Mouse (Mus musculus): ENCODE measurements around the gene Azin2. TPM values are rescaled to one million over a fixed set of nuclear protein-coding genes. Genes with fewer than 3 reads are reported as not detected.

Gene Azin2
- total RNA-seq (2017): 2.2 to 11.7 TPM (median 5.8 TPM) in 3 replicates

DNA sequence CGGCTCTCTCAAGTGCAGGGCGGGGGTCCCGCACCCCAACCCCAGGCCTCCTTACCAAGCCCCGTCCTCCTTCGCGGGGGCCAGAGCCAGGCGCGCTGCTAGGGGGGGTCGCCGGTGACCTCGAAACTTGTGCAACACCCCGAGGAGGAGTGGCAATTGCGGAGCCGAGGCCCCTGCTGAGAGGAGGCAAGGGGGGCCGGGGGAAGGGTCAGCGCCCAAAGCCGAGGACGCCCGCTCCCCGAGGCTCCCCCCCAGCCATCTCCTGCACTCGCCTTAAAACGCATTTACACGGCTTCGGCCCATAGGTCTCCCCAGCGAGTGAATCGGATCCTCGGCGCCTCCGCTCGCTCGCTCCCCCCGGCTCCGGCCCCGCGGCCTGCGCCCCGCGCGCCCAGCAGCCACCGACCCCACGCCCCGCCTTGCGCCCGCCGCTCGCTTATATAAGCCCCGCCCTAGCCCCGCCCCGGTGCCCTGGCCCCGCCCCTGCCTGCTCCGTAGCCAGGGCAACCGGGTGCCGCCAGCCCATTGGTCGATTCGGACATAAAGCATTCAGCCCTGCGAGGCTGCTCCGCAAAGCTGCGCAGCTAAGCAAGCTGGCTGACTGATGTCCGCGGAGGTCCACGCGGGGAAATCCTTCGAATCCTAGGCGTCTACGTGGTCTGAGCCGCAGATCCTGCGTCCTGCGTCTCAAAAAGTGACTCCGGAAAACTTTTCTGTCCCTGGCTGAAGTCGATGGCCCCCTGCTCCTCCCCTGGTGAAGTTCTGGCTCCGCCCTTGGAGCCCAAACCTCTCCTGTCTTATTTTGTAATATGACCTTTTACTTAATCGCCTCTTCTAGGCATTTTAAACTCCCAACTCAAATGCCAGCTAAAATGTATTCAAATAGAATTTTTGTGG lies at the start of gene Azin2:
Gene Azin2 (minus strand): TSS at position 414 of the 897 bp plus-strand sequence.
- ATAC-seq (replicated peaks; ENCODE audit: insufficient number of reproducible peaks, low FRiP score, low TSS enrichment, poor library complexity, severe bottlenecking): peak; percentile 84

GRCm38 (mm10) chr4:129011604-129012121 lies 49.4 kb upstream of the Azin2 start:
- ATAC-seq (replicated peaks; ENCODE audit: insufficient number of reproducible peaks, low FRiP score, low TSS enrichment, poor library complexity, severe bottlenecking): no peak

DNA sequence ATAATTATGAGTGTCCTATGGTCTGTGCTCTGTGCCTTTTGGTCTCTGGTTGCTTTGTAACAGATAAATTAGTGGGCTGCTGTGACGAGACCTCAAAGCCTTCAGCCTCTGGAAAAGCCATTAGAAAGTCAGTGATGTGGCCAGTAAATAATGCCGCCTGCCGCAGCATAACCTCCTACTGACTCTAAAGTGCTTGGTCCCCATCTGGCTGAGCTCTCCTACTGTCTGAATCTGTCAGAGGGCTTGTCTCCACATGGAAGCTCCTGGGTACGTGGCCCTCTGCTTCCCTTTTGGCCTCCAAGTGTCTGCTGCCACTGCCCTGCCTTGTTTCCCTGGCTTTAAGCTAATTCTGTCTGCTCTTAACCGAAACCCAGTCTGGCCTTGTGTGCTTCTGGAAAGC lies 47.3 kb upstream of the Azin2 start:
- ATAC-seq (replicated peaks; ENCODE audit: insufficient number of reproducible peaks, low FRiP score, low TSS enrichment, poor library complexity, severe bottlenecking): no peak

DNA sequence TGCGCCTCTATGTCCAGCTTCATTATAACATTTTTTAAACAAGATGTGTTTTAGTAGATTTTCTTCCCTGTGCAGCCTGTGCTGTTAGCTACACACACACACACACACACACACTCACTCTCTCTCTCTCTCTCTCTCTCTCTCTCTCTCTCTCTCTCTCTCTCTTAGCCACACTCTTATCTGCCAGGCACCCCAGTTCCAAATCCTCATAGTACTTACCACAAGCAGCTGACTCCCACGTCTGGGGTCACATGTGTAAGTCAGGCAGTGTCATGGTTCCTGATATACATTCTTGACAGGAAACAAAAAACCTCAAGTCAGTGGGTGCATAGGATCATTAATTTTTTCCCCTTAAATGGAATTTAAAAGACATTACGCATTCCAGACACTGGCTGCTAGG lies 46.4 kb upstream of the Azin2 start:
- no peak for ATAC-seq (replicated peaks; ENCODE audit: insufficient number of reproducible peaks, low FRiP score, low TSS enrichment, poor library complexity, severe bottlenecking)

DNA sequence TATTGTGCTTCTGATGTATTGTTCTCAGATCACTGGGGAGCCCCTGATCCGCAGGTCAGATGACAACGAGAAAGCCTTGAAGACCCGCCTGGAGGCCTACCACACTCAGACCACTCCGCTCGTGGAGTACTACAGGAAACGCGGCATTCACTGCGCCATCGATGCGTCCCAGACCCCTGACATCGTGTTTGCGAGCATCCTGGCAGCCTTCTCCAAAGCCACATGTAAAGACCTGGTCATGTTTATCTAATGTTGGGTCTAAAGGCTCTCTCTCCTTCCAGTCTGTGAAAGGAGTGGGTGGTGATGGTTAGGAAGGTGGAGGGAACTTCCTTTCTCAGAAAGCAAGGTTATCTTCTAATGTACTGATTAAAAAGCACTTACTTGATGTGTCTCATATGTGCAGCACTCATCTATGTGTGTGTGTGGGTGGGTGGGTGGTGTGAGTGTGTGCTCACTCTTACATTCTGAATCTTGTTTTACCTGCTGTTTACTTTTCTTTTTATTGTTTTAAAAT lies 45.8 kb upstream of the Azin2 start:
- no peak for ATAC-seq (replicated peaks; ENCODE audit: insufficient number of reproducible peaks, low FRiP score, low TSS enrichment, poor library complexity, severe bottlenecking)

DNA sequence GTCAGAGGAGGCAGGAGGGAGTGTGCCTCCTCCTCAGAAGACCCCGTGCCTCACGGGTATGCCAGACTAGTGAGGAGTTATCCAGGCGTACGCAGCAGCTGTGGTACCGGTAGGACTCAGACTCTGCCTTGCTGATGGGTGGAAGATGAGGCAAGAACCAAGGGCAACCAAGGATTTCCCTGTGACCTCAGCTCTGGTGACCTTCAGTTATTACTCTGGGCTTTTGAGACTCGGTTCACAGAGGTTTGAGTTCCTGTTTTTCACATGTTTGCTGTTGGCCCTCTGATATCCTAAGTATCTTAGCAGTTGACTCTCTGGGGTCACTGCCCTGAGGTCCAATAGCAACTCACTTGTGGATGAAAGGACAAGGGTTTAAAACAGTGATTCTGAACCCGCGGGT lies 41.5 kb upstream of the Azin2 start:
- peak; percentile 92 for ATAC-seq (replicated peaks; ENCODE audit: insufficient number of reproducible peaks, low FRiP score, low TSS enrichment, poor library complexity, severe bottlenecking)

DNA sequence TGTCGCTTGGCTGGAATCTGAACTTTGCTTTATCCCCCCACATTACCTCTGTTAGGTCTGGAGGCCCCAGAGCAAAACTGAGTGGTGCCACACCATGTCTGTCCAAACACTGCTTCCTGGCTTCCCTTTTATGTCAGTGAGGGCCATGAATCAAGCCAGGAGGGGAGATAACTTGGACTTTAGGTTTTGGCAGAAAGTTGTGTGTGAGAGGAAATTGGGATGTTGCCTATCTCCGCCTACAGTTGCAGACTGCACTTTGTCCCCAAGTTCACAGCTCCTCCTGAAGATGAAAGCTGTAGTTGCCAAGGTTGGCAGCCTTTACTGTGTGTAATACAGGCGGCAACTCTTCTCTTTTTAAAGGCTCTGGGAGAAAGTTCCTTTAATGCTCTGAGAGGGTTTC lies 38.5 kb upstream of the Azin2 start:
- ATAC-seq (replicated peaks; ENCODE audit: insufficient number of reproducible peaks, low FRiP score, low TSS enrichment, poor library complexity, severe bottlenecking): no peak

DNA sequence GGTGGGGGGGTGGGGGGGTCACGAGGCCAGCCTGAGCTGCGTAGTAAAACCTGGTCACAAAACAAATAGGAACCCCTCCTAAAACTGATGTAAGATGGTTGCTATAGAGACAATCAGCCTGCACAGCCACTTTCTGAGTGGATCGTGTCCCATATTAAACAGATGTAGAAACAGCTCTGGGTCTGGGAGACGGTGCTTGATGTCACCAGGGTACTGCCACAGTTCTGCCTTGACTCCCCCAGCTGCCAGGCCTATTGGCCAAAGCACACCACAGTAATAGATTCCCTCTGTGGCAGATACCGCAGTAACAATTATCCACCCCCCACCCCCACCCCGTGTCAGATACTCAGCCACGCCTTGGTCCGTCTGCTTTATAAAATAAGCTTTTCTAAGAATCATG lies 36.2 kb upstream of the Azin2 start:
- no peak for ATAC-seq (replicated peaks; ENCODE audit: insufficient number of reproducible peaks, low FRiP score, low TSS enrichment, poor library complexity, severe bottlenecking)

- ATAC-seq (replicated peaks; ENCODE audit: insufficient number of reproducible peaks, low FRiP score, low TSS enrichment, poor library complexity, severe bottlenecking): no peak
Observed at GRCm38 (mm10) chr4:128997258-128997657, 35.0 kb upstream of the Azin2 start.

- ATAC-seq (replicated peaks; ENCODE audit: insufficient number of reproducible peaks, low FRiP score, low TSS enrichment, poor library complexity, severe bottlenecking): no peak
Observed at GRCm38 (mm10) chr4:128995238-128995637, 33.0 kb upstream of the Azin2 start.

- no peak for ATAC-seq (replicated peaks; ENCODE audit: insufficient number of reproducible peaks, low FRiP score, low TSS enrichment, poor library complexity, severe bottlenecking)
Observed at GRCm38 (mm10) chr4:128993675-128994074, 31.4 kb upstream of the Azin2 start.

DNA sequence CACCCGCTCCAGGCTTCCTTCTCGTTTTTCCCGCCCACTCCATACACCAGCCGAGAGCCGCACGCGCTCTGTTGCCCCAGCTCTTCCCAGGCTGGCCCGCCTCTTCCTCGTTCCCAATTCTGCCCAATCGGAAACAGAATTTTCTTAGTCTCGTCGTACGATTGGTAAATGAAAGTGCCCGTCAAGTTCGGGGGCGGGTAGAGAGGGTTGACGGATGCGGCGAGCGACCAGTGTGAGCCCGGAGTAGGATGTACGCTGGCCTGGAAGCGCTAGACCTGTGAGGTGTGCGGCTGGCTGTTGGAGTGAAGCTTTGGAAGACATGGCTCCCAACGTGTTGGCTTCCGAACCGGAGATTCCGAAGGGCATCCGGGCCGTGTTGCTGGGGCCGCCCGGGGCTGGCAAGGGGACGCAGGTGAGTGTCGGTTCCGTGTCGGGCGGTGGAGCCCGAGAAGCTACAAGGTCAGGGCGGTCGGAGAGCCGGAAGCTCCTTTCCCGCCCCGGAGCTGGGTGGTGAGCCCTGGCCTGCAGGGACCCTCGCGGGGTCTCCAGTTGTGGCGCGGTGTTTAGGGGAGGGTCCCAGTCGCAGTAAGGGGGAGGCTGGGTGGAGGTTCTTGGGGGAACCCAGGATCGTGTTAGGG lies 30.9 kb upstream of the Azin2 start:
- peak; percentile 99 for ATAC-seq (replicated peaks; ENCODE audit: insufficient number of reproducible peaks, low FRiP score, low TSS enrichment, poor library complexity, severe bottlenecking)

GRCm38 (mm10) chr4:128992176-128992575 lies 29.9 kb upstream of the Azin2 start:
- peak; percentile 36; the same call in 1 of the 2 replicates for ATAC-seq (replicated peaks; ENCODE audit: insufficient number of reproducible peaks, low FRiP score, low TSS enrichment, poor library complexity, severe bottlenecking)

GRCm38 (mm10) chr4:128991500-128992008 lies 29.3 kb upstream of the Azin2 start, which contains the start of gene Ak2:
Ak2 (plus strand) TSS chr4:128991958.
- ATAC-seq (replicated peaks; ENCODE audit: insufficient number of reproducible peaks, low FRiP score, low TSS enrichment, poor library complexity, severe bottlenecking): no peak

DNA sequence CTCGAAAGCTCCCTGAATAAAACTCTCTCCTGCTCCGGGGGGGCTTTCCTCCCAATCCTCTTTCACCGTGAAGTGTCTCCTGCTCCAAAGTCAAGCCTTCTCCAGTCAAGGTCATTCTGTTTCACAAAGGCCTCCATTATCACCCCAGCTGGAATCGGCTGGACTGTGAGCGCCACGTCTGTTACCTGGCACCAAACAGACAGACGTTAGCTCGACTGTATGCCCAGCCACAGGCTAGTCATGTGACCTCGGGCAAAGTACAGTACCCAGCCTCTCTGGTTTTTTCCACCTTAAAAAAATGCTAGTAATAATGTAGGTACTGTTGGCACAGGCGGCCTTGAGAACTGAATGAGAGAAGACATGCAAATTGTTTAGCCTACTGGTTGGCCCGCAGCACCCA lies 27.4 kb upstream of the Azin2 start:
- no peak for ATAC-seq (replicated peaks; ENCODE audit: insufficient number of reproducible peaks, low FRiP score, low TSS enrichment, poor library complexity, severe bottlenecking)

DNA sequence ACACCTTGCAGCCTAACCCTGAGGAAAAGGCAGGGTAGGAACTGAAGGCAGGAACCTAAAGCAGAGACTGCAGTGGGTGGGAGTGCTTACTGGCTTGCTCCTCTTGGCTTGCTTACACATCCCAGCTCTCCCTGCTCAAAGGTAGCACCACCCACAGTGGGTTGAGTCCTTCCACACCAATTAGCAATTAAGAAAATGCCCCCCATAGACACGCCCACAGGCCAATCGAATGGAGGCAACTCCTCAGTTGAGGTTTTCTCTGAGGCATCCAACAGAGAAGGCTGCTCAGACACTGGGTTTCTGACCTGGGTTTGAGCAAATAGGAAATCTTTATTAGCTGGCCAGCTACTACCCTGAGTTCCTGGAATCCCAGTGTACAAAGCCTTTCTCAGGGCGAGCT lies 26.7 kb upstream of the Azin2 start:
- no peak for ATAC-seq (replicated peaks; ENCODE audit: insufficient number of reproducible peaks, low FRiP score, low TSS enrichment, poor library complexity, severe bottlenecking)

- ATAC-seq (replicated peaks; ENCODE audit: insufficient number of reproducible peaks, low FRiP score, low TSS enrichment, poor library complexity, severe bottlenecking): no peak
Observed at GRCm38 (mm10) chr4:128984600-128984999, 22.4 kb upstream of the Azin2 start.

DNA sequence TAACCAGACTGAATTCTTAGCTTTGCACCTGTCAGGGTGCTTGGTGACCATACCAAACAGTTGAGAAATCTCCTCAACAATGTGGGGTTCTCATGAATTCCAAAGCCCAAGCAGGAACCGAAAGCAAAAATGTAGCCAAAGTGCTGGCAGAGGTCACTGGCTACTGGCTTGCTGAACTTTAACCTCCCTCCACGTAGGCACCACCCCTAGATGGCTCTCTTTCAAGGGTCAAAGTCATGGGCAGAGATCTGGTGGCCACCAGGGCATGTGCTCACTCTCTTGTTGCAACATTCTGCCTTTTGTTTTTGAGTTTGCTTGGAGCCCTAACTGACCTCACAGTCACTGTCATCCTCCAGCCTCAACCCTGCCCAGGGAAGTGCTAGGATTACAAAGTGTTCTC lies 21.4 kb upstream of the Azin2 start:
- ATAC-seq (replicated peaks; ENCODE audit: insufficient number of reproducible peaks, low FRiP score, low TSS enrichment, poor library complexity, severe bottlenecking): peak; percentile 93

- ATAC-seq (replicated peaks; ENCODE audit: insufficient number of reproducible peaks, low FRiP score, low TSS enrichment, poor library complexity, severe bottlenecking): no peak
Observed at GRCm38 (mm10) chr4:128983151-128983550, 20.9 kb upstream of the Azin2 start.
